Mouse (Mus musculus) kidney, postnatal 25 days (tissue): Measurements from ENCODE around the gene Prkch.

Source experiments
- DNase-seq, 2 experiments: peaks; one replicate each; pipeline ENCODE4 v3.0.0; 2021; ENCODE audit warnings: mixed read lengths in 2 of 2

The Prkch gene

GRCm38 (mm10) chr12:73805541-73805940 is 220.9 kb downstream of the Prkch start:
- no peak for DNase-seq

GRCm38 (mm10) chr12:73806003-73806402 is 221.4 kb downstream of the Prkch start:
- DNase-seq: no peak

GRCm38 (mm10) chr12:73807228-73807627 is 222.6 kb downstream of the Prkch start:
- no peak for DNase-seq

GRCm38 (mm10) chr12:73810041-73810795 is 225.6 kb downstream of the Prkch start:
- peak; percentile 89 to 91 for DNase-seq

DNA sequence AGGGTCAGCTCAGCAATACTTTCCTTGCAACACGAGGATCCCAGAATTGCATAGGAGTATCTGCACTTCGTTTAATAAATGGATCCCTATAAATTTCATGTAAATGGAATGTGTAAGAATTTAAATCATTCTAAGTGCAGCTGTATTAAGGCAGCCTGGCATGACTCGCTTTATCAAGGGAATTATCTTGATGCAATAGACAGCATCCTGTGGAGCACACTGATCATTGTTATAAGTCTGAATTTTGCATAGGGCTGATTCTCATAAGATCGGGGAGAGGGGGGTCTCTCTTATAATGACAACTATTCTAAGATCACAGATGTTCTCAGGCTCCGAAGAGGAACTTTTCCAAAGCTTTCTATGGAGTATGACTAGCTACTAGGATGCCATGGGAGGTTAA is 226.3 kb downstream of the Prkch start:
- no peak for DNase-seq

DNA sequence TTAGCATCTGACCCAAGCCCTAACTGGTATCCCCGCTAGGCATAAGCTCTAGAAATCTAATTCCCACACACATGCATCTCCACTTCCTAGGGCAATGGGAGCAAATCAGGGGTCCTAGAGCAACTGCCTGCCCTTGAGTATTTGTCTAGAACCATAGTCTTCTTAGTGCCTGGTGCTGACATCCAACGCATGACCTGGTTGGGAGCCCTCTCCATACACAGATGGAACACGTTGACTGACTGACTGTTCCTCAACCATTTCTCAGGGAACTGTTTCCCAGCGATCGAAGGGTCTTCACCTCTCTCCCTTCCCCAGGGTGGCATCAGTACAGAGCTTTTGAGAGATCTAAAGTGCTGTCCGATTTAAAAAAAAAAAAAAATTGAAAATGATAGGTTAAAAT is 227.6 kb downstream of the Prkch start:
- DNase-seq: no peak

GRCm38 (mm10) chr12:73813016-73813900 is 228.7 kb downstream of the Prkch start:
- DNase-seq: no peak

DNA sequence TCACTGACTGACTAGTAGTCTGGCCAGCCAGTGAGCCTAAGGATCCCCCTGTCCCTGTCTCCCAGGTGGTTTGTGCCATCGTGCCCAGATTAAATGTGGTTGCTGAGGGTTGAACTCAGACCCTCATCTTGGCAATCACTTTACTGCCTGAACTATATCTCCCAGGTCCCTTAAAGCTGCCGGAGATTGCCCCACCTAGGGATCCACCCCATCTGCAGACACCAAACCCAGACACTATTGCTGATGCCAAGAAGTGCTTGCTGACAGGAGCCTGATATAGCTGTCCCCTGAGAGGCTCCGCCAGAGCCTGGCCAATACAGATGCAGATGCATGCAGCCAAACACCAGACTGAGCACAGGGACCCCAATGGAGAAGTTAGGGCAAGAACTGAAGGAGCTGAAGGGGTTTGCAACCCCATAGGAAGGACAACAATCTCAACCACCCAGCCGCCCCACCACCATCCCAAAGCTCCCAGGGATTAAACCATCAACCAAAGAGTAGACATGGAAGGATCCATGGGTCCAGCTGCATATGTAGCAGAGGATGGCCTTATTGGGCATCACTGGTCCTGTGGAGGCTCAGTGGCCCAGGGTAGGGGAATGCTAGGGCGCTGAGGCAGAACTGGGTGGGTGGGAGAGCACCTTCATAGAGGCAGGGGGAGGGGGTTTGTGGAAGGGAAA is 229.6 kb downstream of the Prkch start:
- DNase-seq: no peak

- DNase-seq: no peak
Observed at GRCm38 (mm10) chr12:73814897-73815296, 230.3 kb downstream of the Prkch start.

DNA sequence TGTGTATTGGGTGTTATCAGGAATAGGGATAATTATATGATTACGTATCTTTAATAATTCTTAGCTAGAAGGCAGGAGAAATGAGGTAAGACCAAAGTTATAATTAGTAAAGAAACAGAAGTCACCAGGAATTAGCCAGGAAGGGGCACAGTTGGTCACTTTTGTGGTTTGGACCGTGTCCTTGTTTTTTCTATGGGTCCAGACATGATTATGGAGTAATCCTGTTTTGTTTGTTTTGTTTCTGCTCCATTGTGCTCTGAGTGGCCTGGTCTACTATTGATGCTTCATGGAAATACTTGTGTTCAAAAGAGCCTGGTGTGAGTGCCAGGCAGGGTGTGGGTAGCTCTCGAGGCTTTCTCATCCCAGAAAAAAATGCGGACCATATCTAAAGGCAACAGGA is 230.9 kb downstream of the Prkch start:
- DNase-seq: no peak

DNA sequence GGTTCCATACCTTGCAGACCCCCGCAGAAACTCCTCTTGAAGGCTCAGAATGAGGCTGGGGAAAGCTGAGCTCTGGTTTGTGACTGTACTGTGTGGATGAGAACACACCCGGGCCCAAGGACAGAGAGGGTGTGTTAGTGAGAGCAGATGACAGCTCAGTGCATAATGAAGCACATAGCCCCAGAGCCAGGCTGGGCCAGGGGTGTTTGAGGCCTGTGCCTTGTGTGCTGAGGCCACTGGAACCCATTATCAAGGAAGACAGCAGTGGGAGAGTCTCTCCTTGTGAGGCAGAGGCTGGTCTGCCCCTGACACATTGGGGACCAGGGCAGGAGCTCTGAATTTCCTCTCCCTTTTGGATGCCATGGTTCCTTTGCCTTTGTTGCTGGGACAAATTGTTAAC is 231.3 kb downstream of the Prkch start:
- no peak for DNase-seq

GRCm38 (mm10) chr12:73816866-73817265 is 232.3 kb downstream of the Prkch start:
- DNase-seq: no peak

GRCm38 (mm10) chr12:73818801-73819200 is 234.2 kb downstream of the Prkch start:
- no peak for DNase-seq

DNA sequence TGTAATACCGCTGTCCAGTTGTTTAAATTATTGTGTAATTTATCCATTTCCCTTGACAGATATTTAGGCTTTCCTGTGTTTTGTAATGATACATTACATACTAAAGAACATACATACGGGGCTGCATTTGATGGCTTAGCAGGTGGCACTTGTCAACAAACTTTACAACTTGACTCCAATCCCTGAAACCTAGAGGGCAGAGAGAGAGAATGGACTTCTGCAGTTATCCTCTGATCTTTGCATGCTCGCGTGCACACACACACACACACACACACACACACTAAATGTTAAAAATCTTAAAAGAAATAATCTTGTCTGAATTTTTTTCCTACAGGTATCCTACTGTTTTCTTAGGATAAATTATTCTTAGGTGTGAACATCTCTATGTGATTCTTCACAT is 236.6 kb downstream of the Prkch start:
- no peak for DNase-seq

DNA sequence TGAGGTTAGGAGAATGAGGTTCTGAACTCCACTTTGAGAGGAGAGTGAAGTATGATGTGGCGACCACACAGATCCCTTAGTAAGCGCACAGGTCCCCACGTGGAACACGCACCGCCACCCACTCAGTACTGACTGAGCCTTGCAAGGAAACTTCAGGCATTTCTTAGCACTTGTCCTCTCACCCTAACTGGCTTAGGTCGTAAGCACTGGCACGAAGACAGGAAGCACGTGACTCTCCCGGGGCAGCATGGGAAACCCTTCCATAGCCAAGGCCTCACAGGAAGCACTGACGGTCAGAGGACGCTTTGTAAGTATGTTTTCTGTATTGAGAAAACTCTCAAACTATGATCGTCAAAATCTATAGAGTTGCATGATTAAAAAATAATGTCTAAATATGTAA is 237.7 kb downstream of the Prkch start:
- DNase-seq: no peak

DNA sequence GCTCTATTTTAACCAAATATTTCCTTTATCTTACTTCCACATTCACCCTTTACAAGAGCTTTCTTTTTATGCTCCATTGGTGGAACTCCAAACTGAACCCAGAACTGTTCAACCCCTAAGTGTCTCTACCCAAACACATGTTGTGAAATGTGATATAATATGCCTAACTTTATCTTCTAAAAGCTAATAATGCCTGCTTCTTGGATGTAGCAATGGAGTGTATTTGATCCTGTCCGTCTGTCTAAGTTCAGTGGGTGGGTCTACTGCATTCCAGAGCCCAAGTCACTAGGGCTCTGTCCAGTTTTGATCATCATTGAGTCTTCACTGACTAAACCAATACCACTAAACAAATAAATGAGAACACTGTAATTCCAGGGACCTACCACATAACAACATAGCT is 240.2 kb downstream of the Prkch start:
- DNase-seq: no peak
